Mouse (Mus musculus): ENCODE measurements around the gene Car5a.

Car5a gene

GRCm38 (mm10) chr8:121906542-121907512, 37.9 kb downstream of the Car5a start:
- in situ Hi-C loops (cut with MboI): loop anchor here (25.0 kb wide), 1 partner anchor 320 kb away; the partner anchor contains the start of genes Fbxo31 and Map1lc3b

DNA sequence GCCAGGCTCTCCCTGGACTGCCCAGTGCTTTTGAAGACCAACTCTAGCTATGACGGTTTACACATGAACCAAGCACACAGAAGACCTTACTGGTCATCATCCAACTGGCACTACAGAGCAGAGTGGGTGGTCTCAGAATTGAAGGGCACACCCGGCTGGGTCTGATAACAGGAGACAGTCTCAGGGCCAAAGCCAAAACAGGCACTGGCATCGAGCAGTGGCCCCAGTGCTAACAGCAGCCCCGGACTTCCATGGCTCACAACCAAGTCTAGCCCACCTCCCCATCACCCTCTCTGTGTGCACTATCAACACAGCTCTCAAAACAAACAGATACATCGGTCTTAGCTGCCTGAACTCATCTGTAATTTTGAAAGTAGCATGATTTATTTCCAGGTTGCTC, 38.8 kb downstream of the Car5a start:
- in situ Hi-C loops (cut with MboI): loop anchor here (25.0 kb wide), 1 partner anchor 319 kb away; the partner anchor contains the start of genes Fbxo31 and Map1lc3b

- in situ Hi-C loops (cut with MboI): loop anchor here (25.0 kb wide), 1 partner anchor 318 kb away; the partner anchor contains the start of genes Fbxo31 and Map1lc3b
These were observed 39.3 kb downstream of the Car5a start for GRCm38 (mm10) chr8:121905420-121905819.

- in situ Hi-C loops (cut with MboI): loop anchor here (25.0 kb wide), 1 partner anchor 318 kb away; the partner anchor contains the start of genes Fbxo31 and Map1lc3b
These were observed 39.7 kb downstream of the Car5a start for GRCm38 (mm10) chr8:121904999-121905398.

DNA sequence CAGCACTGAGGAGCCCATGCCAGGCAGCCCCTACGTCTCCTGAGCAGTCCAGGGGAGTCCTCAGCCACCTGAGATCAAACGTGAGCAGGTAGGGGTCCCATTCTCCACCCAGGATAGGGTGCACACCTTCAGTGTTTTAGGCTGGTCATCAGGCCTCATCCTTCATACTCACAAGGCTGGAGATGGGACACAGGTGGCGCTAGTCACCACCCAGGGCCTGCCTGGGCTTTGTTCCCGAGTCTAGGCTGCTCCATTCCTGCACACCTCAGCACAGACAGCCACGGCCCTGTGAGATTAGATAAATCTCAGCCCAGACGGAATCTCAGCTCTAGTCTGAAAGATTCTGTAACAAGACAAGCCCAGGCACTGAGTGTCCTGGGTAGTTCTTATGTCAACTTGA, 40.7 kb downstream of the Car5a start:
- in situ Hi-C loops (cut with MboI): loop anchor here (25.0 kb wide), 1 partner anchor 317 kb away; the partner anchor contains the start of genes Fbxo31 and Map1lc3b

DNA sequence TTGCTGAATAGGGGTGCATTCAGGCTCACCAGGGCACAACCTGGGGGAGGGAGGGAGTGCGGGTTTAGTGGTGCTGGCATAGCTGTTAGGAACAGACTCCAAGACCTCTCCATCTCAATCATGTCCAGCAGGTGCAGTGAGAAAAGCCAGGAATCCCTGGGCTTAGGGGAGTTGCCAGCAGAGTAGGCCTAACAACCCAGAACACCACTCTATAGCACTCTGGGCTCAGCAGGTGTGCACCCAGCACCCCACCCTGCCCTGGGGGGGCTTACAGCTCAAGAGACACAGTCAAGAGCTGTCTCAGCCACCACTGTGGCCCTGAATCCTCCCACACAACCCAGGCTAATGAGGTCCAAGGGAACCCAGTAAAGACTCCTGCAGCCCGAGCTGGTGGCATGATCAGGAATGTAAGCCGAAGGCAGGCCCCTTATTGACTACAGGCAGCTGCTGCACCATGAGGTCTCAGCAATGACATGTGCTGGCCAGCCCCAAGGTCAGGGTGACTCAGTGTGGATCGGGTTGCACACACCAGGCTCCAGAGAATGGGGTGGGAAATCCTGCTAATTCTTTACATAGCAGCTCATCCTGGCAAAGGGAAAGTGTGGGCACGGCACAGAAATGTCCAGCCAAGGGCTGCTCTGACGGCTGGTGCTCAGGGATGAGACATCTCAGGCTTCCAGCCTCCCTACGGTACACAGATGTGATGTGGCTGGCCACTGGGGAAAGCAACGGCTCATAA, 43.0 kb downstream of the Car5a start:
- in situ Hi-C loops (cut with MboI): loop anchor here (25.0 kb wide), 1 partner anchor 314 kb away; the partner anchor contains the start of genes Fbxo31 and Map1lc3b

GRCm38 (mm10) chr8:121899180-121900044, 45.3 kb downstream of the Car5a start:
- in situ Hi-C loops (cut with MboI): loop anchor here (25.0 kb wide), 1 partner anchor 312 kb away; the partner anchor contains the start of genes Fbxo31 and Map1lc3b

DNA sequence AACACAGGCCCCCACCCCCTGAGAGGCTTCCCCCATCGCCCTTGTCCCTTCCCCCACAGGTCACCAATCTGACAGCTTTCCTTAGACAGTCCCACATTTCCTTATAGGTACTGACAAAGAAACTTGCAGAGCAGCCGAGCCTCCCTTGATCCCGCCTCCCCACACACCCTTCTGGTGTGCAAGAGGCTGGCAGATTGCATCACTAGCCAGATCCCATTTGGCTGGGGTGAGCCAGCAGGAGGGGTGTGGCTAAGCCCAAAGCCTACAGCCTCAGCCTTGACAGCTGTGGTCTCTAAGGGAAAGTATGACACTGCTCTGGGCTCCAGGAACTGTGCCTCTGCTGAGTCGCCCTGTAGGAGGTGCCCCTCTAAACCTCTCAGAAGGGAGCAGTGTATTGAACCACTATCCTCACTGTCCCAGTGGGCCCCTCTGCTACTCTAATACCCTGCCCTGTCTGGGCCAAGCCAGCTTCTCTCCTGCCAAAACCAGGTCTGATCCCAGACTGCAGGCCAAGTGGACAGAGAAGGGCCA, 46.2 kb downstream of the Car5a start:
- in situ Hi-C loops (cut with MboI): no loop called here

DNA sequence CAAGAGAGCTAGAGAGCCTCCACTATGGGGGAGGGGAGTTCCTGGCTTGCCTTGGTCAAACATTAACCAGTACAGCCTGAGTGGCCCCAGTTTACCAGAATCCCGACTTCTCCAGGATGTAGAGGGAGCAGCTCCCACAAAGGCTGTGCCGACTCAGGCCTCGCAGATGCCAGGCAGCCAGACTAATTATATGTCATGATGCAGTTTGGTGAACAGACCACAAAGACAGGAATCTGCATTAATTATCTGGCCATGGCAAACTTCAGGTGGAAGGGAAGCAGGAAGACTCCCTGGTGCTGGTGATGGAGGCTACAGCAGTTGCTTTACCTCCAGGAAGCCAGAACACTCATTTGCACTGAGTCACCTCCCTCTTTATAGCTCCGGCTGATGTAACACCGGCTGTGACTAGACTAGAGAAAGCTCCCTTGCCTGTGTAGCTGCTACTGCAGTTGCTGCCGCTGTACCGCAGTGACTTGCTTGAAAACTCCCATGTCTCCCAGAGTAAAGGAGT, 46.8 kb downstream of the Car5a start:
- in situ Hi-C loops (cut with MboI): no loop called here

DNA sequence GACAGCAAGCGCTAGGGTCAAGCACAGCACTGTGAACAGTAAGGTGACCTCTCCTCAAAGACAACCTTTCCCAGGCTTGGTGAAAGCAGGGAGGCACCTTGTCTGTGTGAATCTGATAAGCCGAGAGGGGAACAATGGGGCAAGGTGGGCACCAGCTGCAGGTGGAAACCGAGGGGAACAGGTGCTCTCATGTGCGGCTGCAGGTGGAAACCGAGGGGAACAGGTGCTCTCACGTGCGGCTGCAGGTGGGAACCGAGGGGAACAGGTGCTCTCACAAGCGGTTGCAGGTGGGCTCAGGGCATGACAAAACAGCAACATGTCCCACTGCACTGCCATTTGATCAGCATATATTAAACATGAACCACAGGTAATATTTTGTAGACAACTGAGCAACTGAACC, 47.5 kb downstream of the Car5a start:
- in situ Hi-C loops (cut with MboI): no loop called here

- in situ Hi-C loops (cut with MboI): no loop called here
These were observed 48.1 kb downstream of the Car5a start for GRCm38 (mm10) chr8:121896476-121897145.

- in situ Hi-C loops (cut with MboI): no loop called here
These were observed 48.8 kb downstream of the Car5a start for GRCm38 (mm10) chr8:121895910-121896309.

- in situ Hi-C loops (cut with MboI): no loop called here
These were observed 51.8 kb downstream of the Car5a start for GRCm38 (mm10) chr8:121892875-121893274.

DNA sequence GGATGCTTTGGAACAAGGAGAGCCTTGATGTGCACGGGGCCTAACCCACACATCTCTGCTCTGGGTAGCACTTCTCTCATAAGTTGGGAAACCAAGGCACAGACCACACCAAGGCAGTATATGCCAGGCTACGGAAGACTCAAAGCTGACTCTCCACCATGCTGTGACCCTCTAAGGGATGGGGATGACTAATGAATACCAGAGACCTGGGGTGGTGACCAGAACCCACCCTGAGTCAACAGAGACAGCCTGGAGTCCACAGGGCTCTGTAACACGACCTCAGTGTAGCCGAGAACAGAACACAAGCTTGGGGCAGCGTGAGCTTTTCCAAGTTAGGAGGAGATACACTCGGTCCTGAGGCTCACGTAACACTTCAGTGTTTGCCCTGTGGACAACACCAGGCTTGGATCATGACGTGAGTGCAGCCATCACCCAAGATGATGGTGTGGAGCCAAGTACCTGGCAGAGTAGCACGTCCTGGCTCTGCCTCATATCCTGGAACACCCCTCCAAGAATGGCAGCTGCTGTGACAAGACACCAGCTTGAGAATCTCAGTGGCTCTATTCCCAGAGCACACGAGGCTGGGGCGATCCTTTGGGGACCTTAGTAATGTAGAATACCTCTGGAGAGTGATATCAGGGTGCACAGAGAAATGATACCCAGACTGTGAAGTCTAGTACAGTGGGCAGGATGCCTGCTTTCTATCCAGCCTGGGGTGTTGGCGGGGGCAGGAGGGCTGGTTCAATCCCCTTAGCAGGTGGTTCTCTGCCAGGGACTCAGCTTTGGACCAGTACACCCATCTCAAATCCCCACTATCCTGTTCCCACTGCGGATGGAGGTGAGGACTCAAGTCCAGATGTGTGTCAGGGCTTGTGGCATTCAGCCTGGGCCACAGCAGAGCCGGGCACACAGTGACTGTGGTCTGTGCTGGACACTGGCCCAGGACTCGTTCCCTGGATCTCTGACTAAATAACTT, 54.6 kb downstream of the Car5a start:
- in situ Hi-C loops (cut with MboI): no loop called here

DNA sequence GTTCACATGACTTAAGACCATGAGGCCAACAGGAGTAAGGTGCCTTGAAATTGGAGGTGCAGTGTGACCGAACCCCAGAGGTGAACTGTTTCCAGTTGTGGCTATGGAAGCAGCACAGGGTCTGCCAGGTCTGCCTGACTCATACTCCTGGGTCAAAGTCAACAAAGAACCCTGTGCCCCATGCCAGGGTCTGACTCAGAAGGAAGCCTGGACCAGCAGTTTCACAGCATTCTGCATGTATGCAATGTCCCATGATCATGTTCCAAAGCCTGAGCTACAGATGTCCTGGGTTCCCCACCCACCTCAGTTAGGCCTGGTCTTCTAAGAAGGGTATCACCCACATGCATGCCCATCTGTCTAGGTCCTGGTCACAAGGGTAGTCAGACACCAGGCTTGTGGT, 55.4 kb downstream of the Car5a start:
- in situ Hi-C loops (cut with MboI): no loop called here

GRCm38 (mm10) chr8:121887547-121887946, 57.2 kb downstream of the Car5a start:
- in situ Hi-C loops (cut with MboI): no loop called here

DNA sequence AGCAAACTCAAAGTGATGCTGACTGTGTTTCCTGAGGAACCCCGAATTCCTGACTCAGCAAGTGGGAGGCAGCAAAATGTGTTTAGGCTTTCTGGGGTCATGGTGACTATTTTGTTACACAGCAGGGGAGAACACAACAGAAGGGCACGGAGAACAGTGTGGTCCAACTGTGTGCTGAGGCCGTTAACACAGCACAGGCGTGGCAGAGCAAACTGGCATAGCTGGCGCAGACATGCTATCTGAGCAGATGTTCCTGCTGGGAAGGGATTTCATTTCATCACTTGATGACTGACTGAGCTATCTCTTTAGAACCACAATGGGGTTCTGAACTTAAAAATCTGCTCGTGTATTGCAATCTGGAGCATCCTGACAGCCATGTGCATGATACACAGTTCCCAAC, 59.3 kb downstream of the Car5a start:
- in situ Hi-C loops (cut with MboI): no loop called here

GRCm38 (mm10) chr8:121885001-121885400, 59.7 kb downstream of the Car5a start:
- in situ Hi-C loops (cut with MboI): no loop called here

DNA sequence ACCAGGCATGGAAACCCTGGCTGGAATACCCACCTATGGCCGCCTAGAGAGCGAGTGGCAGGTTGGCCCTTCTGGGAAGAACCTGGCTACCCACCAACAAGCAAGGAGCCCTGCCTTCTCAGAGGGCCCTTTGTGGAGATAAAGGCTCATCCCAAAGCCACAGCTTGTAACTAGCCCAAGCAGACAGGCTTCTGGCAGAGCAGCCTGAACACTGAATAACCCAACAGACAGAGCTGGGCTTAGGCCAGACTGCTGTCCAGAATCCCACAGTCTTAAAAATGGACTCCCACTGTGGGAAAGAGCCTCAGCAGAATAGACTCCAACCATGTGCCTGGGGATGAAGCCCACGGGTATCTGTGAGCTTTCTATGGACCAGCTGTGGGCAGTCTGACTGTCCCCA, 60.5 kb downstream of the Car5a start:
- in situ Hi-C loops (cut with MboI): no loop called here

Data from mature B cell (primary cell).